Mouse (Mus musculus) lung, postnatal 0 days (tissue): ENCODE data around the gene Prr7. TPM values are rescaled to one million over a fixed set of nuclear protein-coding genes. Genes with fewer than 3 reads are reported as not detected.

Experiments
- ATAC-seq: fragments of 200-750 bp; cut with Nextera tagmentation; 2 replicates; pipeline ENCODE4 v1.8.0; 2017; ENCODE audit warnings: moderate library complexity
- DNase-seq: peaks from one replicate; pipeline ENCODE4 v3.0.0-alpha.2; 2016; ENCODE audit warnings: low spot score
- H3K27ac ChIP-seq: fragments of 300-500 bp; sonication (generic); 2 replicates; pipeline ENCODE4 v1.5.1; 2014; ENCODE audit warnings: antibody characterized with exemption, mild to moderate bottlenecking, low read length, mixed read lengths
- H3K27me3 ChIP-seq: fragments of 300-500 bp; sonication (generic); replicated peaks from 2 replicates; pipeline ENCODE4 v1.6.1; 2014; ENCODE audit warnings: low read length, mixed read lengths; ENCODE audit not compliant: insufficient read depth
- H3K36me3 ChIP-seq: fragments of 300-500 bp; sonication (generic); 2 replicates; pipeline ENCODE4 v1.6.1; 2014; ENCODE audit warnings: low read length, mixed read lengths; ENCODE audit not compliant: insufficient read depth
- H3K4me1 ChIP-seq: fragments of 300-500 bp; sonication (generic); 2 replicates; pipeline ENCODE4 v1.6.1; 2014; ENCODE audit warnings: antibody characterized with exemption, low read depth, low read length, mixed read lengths; ENCODE audit not compliant: insufficient read depth
- H3K4me2 ChIP-seq: fragments of 300-500 bp; sonication (generic); replicated peaks from 2 replicates; pipeline ENCODE4 v1.6.1; 2014; ENCODE audit warnings: low read depth, mild to moderate bottlenecking, low read length, moderate library complexity, mixed read lengths
- H3K4me3 ChIP-seq: fragments of 300-500 bp; sonication (generic); 2 replicates; pipeline ENCODE4 v1.5.1; 2014; ENCODE audit warnings: low read depth, low read length
- H3K9ac ChIP-seq: fragments of 300-500 bp; sonication (generic); replicated peaks from 2 replicates; pipeline ENCODE4 v1.6.1; 2014; ENCODE audit warnings: low read depth, mild to moderate bottlenecking
- H3K9me3 ChIP-seq: fragments of 300-500 bp; sonication (generic); 2 replicates; pipeline ENCODE4 v1.6.1; 2016; ENCODE audit warnings: low read length, mixed read lengths
- CTCF ChIP-seq: IDR thresholded peaks from 2 replicates; pipeline ENCODE4 v1.5.1; 2016; ENCODE audit warnings: antibody characterized with exemption, mild to moderate bottlenecking
- EP300 ChIP-seq: IDR thresholded peaks from 2 replicates; pipeline ENCODE4 v1.6.1; 2016; ENCODE audit warnings: antibody characterized with exemption, mild to moderate bottlenecking, control low read depth
- WGBS: fragments of 180-500 bp; shearing (Covaris S2); extraction: QIAGEN DNeasy Blood & Tissue Kit; methylation state at CpG from one replicate; pipeline ENCODE4 v1.1.7; 2014; 5-methylcytosine and 5-hydroxymethylcytosine counted together
- polyA plus RNA-seq: library from polyadenylated mRNA; unstranded; fragments of >200 nt; fragmentation: Nextera tagmentation; extraction: Ambion mirVana; gene quantifications from 2 replicates; pipeline ENCODE4 v1.2.1, GENCODE M21; 2015

Prr7 gene
- polyA plus RNA-seq, 1 experiment from 2014 or later = 0.17 TPM

GRCm38 (mm10) chr13:55495702-55496101 is 31.6 kb downstream of the Prr7 start:
- no peak for ATAC-seq
- H3K9me3 ChIP-seq = no peaks in the 10 kb centered on the region
- peaks cover 18% of the 10 kb centered on the region; the same call in 1 of the 2 replicates for H3K27me3 ChIP-seq
- DNase-seq = no peak
- TF ChIP-seq EP300 = no peak
- TF ChIP-seq CTCF = no peak
- no peak overlapping the region for H3K4me2 ChIP-seq
- H3K4me3 ChIP-seq = no peak overlapping the region
- H3K9ac ChIP-seq = no peak overlapping the region
- 49% methylated on average over 4 of the region's 4 CpGs for WGBS
- H3K36me3 ChIP-seq = 0 out of 2 replicates have a peak, but pooled peaks cover 8% of the 10 kb centered on the region
- H3K27ac ChIP-seq = no peak overlapping the region
- H3K4me1 ChIP-seq = peaks cover 2% of the 10 kb centered on the region; the same call in 1 of the 2 replicates

DNA sequence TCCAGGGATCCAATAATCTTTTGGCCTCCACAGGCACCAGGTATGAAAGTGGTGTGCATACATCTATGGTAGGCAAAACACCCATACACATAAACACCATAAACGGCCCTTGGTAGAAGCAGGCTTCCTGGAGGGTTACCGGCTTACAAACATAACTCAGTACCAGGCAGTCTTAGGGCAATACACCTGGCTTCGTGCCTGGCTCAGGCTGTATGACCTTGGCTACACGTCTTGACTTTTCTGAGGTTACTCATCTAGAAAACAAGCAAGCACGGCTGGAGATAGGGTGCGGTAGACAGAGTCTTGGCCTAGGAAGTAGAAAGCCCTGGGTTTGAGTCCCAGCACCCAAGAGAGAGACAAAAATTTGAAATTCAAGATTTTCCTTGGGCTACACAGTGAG is 32.6 kb downstream of the Prr7 start:
- Histone ChIP-seq H3K9ac (no peak overlapping the region), H3K27me3 (peaks cover 18% of the 10 kb centered on the region; the same call in 1 of the 2 replicates), H3K36me3 (0 out of 2 replicates have a peak, but pooled peaks cover 8% of the 10 kb centered on the region), H3K4me2 (no peak overlapping the region), H3K4me1 (peaks cover 2% of the 10 kb centered on the region; the same call in 1 of the 2 replicates), H3K27ac (no peak overlapping the region), H3K9me3 (no peaks in the 10 kb centered on the region), H3K4me3 (no peak overlapping the region)
- TF ChIP-seq EP300 (no peak), CTCF (no peak)
- DNase-seq (no peak), ATAC-seq (no peak)
- 77% methylated on average over 6 of the region's 6 CpGs for WGBS

GRCm38 (mm10) chr13:55498906-55499305 is 34.8 kb downstream of the Prr7 start:
- DNase-seq (no peak), ATAC-seq (no peak)
- H3K9me3 ChIP-seq = no peaks in the 10 kb centered on the region
- peaks cover 8% of the 10 kb centered on the region; the same call in 1 of the 2 replicates for H3K36me3 ChIP-seq
- no peak overlapping the region for H3K9ac ChIP-seq
- WGBS = 69% methylated on average over 11 of the region's 11 CpGs
- H3K4me2 ChIP-seq = no peak overlapping the region
- H3K4me3 ChIP-seq = no peak overlapping the region
- peaks cover 2% of the 10 kb centered on the region; the same call in 1 of the 2 replicates for H3K4me1 ChIP-seq
- TF ChIP-seq CTCF (no peak), EP300 (no peak)
- H3K27me3 ChIP-seq = peaks cover 12% of the 10 kb centered on the region; the same call in 1 of the 2 replicates
- H3K27ac ChIP-seq = no peak overlapping the region

DNA sequence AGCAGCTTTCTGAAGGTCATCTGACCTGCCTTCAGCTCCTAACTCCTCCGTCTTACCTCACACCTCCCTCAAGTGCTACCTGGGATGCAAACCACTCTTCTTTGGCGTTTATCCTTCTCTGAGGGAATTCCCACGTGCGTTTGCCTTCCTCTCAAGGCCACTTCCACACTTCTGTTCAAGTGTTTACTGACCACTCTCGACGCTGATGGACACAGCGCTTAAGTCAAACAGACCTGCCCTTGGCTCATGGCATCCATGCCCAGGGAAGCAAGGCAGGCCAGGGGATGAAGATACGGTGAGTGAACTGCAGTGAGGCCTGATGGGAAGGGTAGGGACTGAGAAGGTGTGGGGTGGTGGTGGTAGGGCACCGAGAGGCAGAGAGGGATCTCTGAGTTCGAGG is 36.5 kb downstream of the Prr7 start:
- peak; percentile 89 for ATAC-seq
- TF ChIP-seq CTCF (no peak), EP300 (peak; percentile 79)
- H3K4me1 ChIP-seq = no peaks in the 10 kb centered on the region; the same call in 1 of the 2 replicates

DNA sequence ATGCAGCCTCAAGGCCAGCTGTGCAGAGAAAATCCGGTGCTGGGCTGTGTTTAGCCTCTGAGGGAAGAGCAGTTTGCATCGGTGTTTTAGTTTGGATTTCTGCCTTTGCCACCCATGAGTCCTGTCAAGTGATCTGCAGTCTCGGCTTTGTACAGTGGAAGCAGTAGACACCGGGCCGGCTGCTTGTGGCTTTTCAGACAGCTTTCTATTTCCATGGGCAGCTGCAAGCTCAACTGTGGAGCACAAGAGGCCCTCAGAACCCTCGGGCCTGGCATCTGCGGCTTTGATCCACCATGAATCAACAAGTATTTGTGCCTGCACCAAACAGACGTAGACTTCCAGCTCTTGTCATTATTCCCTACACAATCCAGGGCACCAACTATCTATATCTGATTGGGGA is 38.3 kb downstream of the Prr7 start:
- Histone ChIP-seq H3K9me3 (no peaks in the 10 kb centered on the region), H3K36me3 (peaks cover 25% of the 10 kb centered on the region), H3K27ac (no peak overlapping the region), H3K9ac (no peak overlapping the region), H3K4me1 (no peaks in the 10 kb centered on the region), H3K4me2 (no peak overlapping the region), H3K27me3 (peaks cover 12% of the 10 kb centered on the region), H3K4me3 (no peak overlapping the region)
- 83% methylated on average over 8 of the region's 8 CpGs for WGBS
- ATAC-seq (no peak), DNase-seq (no peak)
- TF ChIP-seq CTCF (no peak), EP300 (no peak)

More for the DNA sequence above, 36.5 kb downstream of the Prr7 start:
- Histone ChIP-seq H3K9me3 (no peaks in the 10 kb centered on the region), H3K27ac (no peak overlapping the region), H3K27me3 (peaks cover 12% of the 10 kb centered on the region), H3K36me3 (peaks cover 19% of the 10 kb centered on the region), H3K4me2 (no peak overlapping the region), H3K9ac (no peak overlapping the region), H3K4me3 (no peak overlapping the region)
- WGBS = 49% methylated on average over 10 of the region's 10 CpGs
- DNase-seq = peak; percentile 88

- Histone ChIP-seq H3K9me3 (no peaks in the 10 kb centered on the region), H3K4me3 (no peak overlapping the region), H3K27me3 (peaks cover 6% of the 10 kb centered on the region; the same call in 1 of the 2 replicates), H3K36me3 (peaks cover 17% of the 10 kb centered on the region), H3K27ac (no peak overlapping the region), H3K4me2 (no peak overlapping the region), H3K9ac (no peak overlapping the region), H3K4me1 (no peaks in the 10 kb centered on the region)
- 89% methylated on average over 5 of the region's 5 CpGs for WGBS
- TF ChIP-seq CTCF (no peak), EP300 (no peak)
- no peak for DNase-seq
- no peak for ATAC-seq
Measured at GRCm38 (mm10) chr13:55504390-55504789, 40.3 kb downstream of the Prr7 start.

GRCm38 (mm10) chr13:55505810-55506209 is 41.7 kb downstream of the Prr7 start:
- peaks cover 24% of the 10 kb centered on the region for H3K36me3 ChIP-seq

More at GRCm38 (mm10) chr13:55505810-55506209, 41.7 kb downstream of the Prr7 start:
- H3K9me3 ChIP-seq = no peaks in the 10 kb centered on the region
- H3K27me3 ChIP-seq = no peaks in the 10 kb centered on the region; the same call in 1 of the 2 replicates
- H3K9ac ChIP-seq = no peak overlapping the region
- ATAC-seq (no peak), DNase-seq (no peak)
- H3K27ac ChIP-seq = no peak overlapping the region
- peaks cover 7% of the 10 kb centered on the region for H3K4me1 ChIP-seq
- TF ChIP-seq EP300 (no peak), CTCF (no peak)
- 97% methylated on average over 9 of the region's 9 CpGs for WGBS
- no peak overlapping the region for H3K4me3 ChIP-seq
- H3K4me2 ChIP-seq = no peak overlapping the region
